Mouse (Mus musculus) kidney, adult 18-20 months (tissue): Measurements from ENCODE around the gene Nrp1.

Experiments used
- DNase-seq: peaks from one replicate; pipeline ENCODE4 v3.0.0; 2021

The Nrp1 gene

DNA sequence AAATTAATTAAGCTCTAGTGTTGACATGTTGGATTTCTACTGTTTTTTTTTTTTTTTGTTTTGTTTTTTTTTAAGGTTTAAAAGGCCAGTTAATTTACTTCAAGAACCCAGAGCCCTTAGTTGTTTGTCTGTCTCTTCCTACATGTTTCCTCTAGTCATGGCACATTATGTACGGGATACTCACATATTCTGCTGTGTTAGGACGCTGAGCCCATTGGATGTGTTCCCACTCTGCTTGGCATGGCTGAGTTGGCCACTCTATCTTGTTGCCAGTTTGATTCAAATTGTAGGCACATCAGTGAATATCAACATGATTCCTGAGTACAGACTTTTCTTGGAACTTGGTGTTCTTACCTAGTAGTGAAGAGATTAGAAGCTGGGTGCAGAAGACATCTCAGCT lies 114.5 kb downstream of the Nrp1 start:
- no peak for DNase-seq

DNA sequence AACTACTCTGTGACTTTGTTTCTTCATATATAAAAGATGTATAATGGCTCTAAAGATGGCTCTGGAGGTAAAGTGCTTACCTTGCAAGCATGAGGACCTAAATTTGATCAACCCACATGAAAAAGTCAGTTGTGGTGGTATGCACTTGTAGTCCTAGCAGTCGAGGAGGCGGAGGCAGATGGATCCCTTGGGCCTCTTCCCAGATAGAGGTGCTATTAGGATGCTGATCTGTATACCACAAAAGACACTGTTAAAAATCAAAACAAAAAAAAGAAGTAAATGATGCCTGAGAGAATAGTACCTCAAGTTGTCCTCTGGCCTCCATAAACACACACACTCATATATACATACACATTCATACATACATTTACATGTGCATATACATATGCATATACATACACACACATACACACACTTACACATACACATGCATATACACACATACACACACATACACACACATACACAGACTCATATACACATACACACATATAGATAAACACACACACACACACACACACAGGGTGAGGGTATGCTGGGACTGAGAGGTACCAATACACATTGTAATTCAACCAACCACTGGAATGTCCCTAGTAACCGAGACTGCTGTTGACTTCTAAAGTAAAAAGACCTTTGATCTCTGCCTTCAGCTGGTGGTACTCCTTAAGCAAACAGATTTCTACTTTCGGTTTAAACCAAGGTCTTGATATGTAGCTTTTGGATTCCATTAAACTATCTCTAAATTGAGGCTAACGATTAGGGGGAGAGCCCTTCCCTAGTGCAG lies 115.2 kb downstream of the Nrp1 start:
- DNase-seq: no peak

DNA sequence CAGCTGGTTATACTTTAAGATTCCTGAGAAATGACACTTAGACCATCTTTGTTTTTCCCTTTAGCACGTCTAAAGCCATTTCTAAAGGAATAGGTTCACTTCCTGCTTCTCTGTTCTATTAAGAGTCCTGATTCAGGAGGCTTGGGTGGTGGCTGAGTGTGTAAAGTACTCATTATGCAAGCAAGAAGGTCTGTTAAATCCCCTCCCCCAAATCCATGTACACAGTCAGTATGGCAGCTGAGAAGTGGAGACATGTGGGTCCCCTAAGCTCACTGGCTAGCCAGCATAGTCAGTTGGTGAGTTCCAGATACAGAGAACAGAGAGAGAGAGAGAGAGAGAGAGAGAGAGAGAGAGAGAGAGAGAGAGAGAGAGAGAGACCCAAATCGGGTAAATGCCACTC lies 116.2 kb downstream of the Nrp1 start:
- no peak for DNase-seq

DNA sequence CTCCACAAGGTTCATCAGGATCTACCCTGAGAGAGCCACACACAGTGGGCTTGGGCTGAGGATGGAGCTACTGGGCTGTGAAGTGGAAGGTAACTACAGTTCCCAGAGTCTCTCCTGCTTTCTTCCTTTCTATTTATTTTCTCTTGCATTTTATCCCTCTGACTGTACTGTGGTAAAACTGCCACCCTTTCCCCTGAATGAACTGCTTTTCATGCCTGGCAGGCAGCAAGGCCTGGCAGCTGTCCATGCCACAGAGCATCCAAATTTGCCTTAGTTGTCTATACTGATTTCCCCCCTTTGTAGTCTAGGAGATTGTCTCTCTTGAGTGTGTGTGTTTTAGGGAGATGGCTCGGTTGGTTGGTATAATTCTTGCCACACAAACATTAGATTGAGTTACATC lies 117.8 kb downstream of the Nrp1 start:
- no peak for DNase-seq

DNA sequence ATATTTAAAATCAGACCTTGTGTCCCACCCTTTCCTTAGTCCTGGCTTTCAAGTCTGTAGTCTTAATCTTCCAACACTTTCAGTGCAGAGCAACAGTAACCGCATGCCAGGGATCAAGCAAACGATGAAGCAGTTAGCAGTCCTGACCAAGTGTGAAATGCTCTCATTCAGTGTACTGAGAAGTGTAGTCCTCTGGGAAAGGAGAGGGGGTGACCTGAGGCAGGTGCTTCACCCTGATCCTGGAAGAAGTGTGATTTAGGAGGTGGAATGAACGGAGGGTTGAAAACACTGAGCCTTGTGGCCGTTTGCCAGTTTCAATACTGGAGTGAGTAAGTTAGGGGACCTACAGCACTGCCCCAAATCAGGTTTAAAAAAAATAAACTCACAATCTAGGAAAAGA lies 119.6 kb downstream of the Nrp1 start:
- DNase-seq: no peak

DNA sequence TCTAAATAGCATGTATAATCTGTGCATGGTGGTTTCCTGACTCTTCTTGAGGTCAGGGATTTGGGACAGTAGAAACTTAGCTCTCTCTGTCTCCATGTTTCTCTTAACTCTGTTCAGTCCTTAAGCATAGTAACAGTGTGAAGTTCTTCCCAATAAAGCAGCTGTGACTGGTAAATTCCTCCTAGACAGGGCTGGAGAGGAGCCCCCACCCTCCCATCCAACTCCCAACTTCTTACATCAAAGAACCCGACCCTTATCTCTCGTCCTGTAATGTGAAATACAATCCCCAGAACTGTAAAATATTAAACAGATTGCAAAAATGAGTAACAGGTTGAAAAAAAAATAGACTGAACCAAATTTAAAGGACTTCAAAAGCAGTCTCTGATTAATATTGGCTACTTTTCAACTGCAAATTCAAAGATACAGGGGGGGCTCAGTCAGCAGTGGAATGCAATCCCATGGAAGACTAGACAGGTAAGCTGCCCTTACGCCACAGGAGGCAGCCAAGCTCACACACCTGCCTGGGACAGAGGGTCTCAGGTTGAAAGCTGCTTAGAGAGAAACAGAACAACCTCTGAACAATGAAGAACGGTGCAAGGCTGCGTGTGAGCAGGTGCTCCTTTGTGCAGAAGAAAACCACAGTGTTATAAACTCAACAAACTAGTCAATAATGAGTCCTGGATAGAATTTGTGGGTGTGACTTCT lies 121.1 kb downstream of the Nrp1 start:
- DNase-seq: no peak

DNA sequence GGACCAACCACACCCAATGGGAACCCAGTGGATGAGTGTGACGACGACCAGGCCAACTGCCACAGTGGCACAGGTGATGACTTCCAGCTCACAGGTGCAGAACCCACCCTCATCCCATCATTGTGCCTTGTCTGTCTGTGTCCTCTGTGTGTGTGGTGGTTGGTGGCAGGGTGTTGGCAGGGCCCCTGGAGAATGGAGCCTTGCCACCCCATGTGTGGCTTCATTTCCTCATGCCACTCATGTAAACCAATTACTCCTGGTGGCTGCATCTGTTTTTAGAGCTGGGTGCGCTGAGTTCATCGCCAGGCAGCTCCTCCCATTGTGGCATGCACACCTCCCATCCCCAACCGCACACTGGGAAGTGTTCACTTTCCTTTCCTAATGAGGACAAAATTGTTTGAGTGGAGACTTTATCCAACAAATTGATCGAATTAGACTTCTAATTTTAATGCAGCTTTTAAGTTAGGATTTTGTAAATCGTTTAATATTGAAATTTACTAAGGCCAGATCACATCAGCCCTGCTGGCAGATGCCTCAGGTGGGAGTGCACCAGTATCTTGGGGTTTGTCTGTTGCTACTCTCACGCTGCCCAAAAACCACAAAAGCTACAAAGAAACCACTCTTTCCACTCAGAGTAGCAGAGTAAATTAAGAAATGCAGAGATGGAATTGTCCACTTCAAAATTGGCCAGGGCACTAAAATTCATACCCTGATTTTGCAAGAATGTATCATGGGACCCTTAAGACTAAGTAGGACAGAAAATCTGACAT lies 122.7 kb downstream of the Nrp1 start:
- no peak for DNase-seq

DNA sequence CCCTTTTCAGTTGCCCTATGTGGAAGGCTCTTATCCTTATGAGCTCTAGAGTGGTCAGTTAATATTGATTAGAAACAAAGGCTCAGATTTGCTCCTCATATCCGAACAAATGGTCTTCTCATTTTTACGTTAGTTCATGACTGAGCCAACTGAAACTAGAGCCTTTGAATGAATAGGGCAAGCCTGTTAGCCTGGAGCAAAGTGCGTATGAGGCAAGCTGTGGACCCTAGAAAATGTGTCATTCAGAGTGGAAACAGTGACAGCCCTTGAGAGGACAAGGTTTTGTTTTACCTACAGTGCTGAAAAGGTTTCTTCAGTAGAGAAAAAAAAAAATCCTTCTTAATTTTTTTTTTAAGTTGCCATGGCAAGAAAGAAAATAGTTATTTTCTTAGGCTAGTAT lies 124.9 kb downstream of the Nrp1 start:
- DNase-seq: no peak

DNA sequence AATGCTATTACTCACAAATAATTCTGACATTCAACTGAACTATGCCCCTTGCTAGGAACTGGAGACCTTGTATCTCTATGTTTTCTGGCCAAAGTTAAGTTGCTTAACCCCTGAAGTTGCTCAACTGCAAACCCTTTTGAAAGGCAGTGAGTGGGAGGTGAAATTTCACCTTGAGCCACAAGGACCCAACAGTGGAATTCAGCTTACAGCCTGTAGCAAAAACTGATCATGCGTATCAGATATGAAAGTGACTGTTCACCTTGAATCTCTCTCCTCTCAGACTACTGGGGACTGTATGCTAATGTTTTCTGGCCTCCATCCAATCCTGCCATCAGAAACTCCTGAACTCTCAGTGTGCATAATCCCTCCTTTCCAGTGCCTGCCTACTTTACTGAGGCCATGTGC lies 126.3 kb downstream of the Nrp1 start:
- DNase-seq: no peak

DNA sequence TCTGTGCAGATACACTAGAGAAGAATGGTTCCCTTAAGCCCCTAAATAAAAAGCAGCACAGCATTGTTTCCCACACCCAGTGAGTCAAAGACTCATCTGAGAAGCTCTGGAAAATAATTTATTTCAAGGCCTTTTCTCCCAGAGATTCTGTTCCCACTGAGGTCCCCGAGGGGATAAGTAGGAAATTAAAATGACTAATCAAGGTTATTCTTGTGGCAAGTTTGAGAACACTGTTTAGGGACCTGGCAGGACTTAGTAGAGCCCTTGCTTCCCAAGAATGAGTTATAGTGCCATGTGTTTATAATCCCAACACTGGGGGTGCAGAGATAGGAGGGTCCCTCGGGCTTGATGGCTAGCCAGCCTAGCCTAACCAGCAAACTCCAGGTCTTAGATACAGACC lies 127.6 kb downstream of the Nrp1 start:
- no peak for DNase-seq

DNA sequence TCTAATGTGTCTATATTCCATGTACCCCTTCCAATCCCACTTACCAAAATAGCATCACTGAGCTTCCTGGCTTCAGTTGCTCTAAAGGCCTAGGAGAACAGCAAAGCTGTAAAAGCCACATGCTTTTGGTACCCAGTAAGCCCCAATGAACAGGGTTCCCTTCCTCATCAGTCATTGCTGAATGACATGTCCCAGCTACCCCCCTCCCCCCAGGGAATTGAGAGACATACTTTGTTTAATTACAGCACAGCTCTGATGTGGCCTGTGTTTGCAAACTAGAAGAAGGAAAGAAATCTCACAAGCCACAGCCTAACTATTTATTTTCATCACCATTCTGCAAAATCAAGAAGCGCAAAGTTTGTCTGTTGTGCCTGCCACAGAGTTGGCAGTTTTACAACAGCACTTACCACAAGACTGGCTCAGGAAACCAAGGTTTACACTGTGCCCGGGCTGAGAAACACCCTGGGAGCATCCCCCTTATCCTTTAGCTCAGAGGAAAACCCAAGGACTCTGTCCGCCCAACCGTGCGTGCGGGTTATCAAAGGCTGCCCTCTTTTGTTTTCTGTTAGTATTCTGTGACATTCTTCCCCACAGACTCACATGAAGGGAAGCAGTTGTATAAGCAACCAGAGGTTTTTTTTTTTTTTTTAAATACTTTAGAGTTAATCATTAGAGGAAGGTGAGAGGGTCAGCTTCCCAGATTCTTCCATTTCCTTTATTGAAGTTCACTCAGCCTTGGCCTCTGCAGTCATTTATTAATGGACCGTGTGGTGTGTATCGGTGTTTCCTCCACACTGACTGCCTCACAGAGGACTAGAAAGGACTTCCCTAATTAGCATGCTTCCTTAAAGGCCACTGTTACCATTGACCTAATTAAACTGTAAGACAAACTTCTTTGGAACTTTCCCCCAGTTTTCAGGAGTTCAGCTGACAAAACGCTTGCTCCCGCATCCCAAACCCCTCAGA lies 129.8 kb downstream of the Nrp1 start:
- peak; percentile 74 for DNase-seq

DNA sequence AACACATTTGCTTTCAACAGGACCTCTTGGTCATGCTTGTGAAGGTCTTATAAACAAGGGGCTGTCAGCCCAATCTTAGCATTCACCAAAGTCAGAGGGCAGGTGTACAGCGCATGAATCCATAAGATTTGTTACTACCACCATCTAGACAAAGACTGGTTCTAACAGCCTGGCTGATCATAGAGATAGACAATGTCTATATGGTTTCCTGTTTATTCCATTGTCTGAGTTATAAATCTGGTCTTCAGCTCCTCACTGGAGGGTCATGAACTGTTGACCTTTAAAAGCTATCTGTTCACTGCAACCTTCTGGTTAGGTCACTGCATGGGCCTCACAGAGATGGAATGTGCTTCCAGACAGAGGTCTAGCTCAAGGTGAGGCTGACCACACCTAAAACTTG lies 130.9 kb downstream of the Nrp1 start:
- DNase-seq: no peak

DNA sequence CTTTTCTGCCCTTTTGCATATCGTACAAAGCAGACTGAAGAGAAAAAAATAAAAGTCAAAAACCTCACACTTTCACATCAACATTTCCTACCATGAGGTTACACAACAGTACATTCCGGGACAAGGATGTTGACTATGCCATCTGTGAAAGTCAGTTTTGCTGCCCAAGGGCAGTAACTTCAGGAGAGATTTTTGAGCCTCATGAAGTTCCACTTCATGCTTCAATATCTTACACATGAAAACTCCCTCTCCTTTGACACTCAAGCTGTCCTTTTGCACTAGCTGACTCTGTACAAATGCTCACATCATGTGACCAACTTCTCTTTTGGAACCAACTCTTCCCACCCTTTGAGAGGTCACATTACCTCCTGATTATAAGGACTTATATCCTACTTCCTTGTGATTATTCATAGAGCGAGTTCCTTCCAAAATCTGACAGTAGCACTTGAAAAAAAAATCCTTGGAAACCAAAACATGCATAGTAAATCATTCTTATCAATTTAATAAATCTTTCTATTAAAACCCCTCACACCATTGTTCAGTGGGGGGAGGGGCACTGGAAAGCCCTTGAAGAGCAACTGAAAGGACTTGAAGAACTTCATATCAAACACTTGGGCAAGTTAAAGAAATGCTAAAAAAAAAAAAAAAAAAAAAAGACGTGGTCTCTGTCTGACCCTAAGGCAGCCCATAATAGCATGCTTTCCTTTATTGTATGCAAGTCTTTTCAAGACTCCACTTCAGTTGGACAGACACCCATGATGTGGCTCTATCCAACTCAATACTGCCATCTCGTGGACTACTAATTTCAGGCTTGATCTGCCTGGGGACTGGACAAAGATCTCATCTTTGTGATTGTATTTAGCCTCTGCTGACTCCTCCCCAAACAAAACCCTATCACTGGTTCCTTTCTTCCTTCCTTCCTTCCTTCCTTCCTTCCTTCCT lies 133.0 kb downstream of the Nrp1 start:
- DNase-seq: no peak

DNA sequence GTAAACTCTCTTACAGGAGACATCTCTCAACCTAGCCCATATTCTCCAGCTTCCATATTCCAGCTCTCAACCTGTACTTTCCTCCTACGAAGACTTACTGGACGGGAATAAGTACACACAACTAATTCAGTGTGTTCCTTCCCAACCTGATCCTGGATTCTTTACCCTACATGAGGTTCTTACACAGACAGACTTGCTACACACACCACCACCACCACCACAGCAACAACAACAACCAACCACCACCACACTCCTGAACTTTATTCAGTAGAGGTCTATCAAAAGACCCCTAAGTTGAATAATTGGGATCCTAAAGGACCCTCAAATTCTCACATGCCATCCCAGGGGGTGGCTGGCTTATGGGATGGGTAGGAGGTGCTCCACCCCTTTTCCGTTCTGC lies 135.4 kb downstream of the Nrp1 start:
- no peak for DNase-seq

DNA sequence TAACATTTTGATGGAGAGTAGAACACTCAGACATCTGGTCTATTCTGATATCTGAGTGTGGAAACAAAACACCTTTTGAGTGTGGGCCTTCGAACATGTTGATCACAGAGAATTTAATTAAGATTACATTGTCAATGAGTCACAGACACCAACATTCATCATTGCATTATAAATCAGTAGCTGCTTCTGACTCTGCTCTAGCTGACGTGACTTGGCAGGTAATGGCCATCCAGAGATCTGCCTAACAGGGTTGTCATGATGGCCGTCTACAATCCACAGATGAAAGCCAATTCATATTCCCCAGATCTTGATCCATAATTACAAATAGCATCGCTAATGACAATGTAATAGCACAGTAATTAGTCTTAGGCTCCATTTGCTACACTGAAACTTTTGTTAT lies 140.4 kb downstream of the Nrp1 start:
- no peak for DNase-seq

DNA sequence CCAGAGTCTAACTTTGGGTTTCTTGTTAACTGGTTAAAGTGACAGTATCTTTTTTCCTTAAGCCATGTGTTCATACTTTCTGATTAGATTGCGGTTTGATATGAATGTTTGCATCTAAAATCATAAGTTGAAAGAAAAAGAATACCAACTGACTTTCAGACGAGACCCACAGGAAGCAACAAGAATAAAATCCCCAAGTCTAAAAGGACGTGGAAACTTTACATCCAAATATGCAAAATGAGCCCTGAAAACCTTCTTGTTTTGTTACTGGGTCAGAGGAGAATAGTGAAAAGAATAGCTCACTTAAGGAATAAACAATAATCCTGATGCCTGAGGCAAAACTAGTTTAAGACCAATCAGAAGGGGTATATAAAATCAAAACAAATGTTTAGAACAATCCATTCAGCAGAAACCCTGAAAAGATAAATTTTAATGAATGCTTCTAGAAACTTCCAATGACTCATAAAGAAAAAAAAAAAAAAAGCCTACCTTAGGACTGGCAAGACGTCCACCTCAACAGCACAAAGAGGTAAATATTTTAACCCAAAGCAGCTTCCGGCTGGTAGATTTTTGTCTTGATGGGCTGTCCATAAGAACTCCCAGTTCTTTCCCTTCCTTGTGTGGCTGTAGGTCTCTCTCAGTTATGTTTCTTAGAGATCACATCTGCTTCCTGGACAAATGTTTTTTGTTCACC lies 145.9 kb downstream of the Nrp1 start:
- DNase-seq: no peak

DNA sequence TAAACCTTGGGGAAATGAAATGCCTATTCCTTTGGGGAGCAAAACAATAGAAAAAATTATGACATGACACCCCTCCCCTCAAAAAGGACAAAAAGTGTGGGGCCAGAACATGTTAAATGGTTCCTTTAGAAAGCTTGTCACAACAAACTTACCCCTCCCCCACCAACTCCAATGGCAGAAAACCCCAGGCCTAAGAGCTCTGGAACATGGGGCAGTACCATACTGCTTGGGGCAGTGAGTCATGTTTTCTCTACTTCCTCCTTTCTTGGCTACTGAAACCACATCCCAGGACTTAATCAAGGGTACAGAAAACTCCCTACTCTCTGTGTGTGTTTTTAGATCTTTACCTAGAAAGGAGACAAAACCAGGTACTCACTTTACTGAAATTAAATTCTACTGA lies 147.5 kb downstream of the Nrp1 start:
- DNase-seq: no peak

DNA sequence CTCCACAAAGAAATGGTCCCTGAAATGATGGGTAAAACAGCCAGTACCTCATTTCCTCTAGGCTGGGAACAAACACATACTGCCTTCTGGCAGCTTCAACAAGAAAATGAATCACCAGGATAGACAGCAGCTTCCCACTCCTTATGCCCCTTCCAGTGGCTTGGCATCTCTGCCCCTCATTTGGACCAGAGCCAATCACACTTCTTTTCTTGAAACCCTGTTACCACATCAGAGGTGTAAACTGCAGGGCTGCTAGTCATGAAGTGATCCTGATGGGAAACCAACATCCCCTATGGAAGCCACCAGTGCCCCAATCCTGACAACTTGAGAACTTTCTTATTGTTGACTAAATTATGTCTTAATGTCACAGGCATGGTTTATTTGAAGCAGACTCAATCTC lies 150.3 kb downstream of the Nrp1 start:
- DNase-seq: no peak

DNA sequence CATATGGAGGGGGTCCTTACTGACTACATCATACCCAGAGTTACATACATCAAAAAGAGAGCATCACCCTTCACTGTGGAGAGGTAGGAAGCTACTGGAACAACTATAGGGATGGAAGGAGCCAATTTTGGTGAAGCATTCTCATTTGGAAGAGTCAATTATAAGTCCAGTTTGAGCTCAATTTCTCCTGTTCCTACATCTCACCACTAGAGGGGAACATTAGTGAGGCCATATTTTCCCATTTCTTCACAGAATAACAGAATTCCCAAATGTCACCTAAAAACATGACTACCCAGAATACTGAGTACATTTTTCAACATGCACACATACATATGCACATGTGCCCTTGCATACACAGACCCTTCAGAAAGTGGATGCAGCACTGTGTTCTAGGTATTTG lies 152.6 kb downstream of the Nrp1 start:
- DNase-seq: no peak

DNA sequence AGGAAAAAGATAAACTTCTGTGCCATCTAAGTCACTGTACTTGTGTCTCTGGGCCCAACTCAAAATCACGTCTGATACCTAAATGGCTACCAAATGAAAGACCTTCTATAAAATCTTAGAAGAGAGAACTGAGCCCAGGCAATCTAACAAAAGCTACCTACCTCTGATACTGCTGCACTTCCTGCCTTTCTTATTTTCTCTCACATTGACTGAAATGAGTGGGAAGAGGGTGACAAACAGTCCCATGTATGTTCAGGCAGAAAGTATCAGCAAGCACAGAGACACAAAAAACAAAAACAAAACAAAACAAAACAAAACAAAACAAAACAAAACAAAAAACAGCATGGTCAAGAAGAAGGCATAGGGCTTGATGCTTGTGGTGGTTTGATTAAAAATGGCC lies 153.3 kb downstream of the Nrp1 start:
- no peak for DNase-seq

DNA sequence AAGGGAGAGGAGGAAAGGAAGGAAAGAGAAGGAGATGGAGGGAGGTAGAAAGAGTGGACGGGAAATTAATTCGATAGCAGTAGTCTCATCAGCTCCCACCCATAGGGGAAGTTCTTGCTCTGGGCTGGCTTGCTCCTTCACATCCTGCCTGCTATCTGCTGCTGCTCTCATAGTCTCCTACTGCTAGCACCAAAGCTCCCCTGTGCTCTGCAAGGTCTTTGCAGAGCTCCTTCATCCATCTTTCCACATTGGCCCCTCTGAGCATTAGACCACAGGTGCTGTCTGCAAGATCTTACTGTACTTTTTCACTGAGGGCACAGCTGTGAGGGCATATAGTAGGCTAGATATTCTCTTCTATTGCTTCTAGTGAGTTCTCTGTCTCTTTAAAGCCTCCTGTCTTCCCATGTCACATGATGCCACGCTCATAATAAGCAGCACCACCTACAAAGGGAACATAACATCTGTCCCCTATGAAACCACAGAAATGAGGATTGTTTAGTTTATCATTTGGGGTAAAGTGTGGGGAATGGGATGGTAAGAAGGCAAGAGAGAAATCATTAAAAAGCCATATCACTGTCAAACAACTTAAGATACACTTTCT lies 158.5 kb downstream of the Nrp1 start:
- DNase-seq: no peak
